Mouse (Mus musculus) cortical plate, adult 2 months (tissue): ENCODE data around the gene Kctd2. TPM values are rescaled to one million over a fixed set of nuclear protein-coding genes. Genes with fewer than 3 reads are reported as not detected.

Experiments used
- H3K27ac ChIP-seq: fragments of 200-500 bp; 2 replicates; pipeline ENCODE4 v1.5.1; 2012; ENCODE audit warnings: low read length, control low read depth, inconsistent platforms; ENCODE audit not compliant: insufficient read depth
- H3K4me1 ChIP-seq: fragments of 200-500 bp; 2 replicates; pipeline ENCODE4 v1.6.1; 2011; ENCODE audit warnings: low read length; ENCODE audit not compliant: control insufficient read depth, insufficient read depth
- H3K4me3 ChIP-seq: fragments of 200-500 bp; 2 replicates; pipeline ENCODE4 v1.5.1; 2011; ENCODE audit warnings: mild to moderate bottlenecking, low read length, control low read depth; ENCODE audit not compliant: insufficient read depth
- CTCF ChIP-seq: fragments of 200-500 bp; IDR thresholded peaks from 2 replicates; pipeline ENCODE4 v1.5.1; 2011; ENCODE audit warnings: mild to moderate bottlenecking, control low read depth, low read length; ENCODE audit not compliant: insufficient read depth; ENCODE audit errors: extremely low read depth
- POLR2A ChIP-seq: fragments of 200-500 bp; IDR thresholded peaks from 2 replicates; pipeline ENCODE4 v1.6.1; 2011; ENCODE audit warnings: mild to moderate bottlenecking, low read length, control low read depth; ENCODE audit not compliant: insufficient read depth; ENCODE audit errors: extremely low read depth
- polyA plus RNA-seq: library from polyadenylated mRNA; depleted of rRNA; stranded (reverse); fragments of >200 nt; gene quantifications from 2 replicates; pipeline ENCODE4 v1.2.3, GENCODE M21; 2012

Kctd2 gene
- polyA plus RNA-seq, 1 experiment = 75.0 TPM

GRCm38 (mm10) chr11:115432814-115433213 is 12.9 kb downstream of the Kctd2 start:
- no peak overlapping the region for H3K4me3 ChIP-seq
- H3K27ac ChIP-seq = no peak overlapping the region
- peaks cover 2% of the 10 kb centered on the region; the same call in 1 of the 2 replicates for H3K4me1 ChIP-seq
- no peak for TF ChIP-seq CTCF
- TF ChIP-seq POLR2A = no peak

GRCm38 (mm10) chr11:115433342-115433741 is 13.4 kb downstream of the Kctd2 start:
- no peak overlapping the region for H3K27ac ChIP-seq
- TF ChIP-seq CTCF (no peak), POLR2A (no peak)
- H3K4me1 ChIP-seq = peaks cover 2% of the 10 kb centered on the region; the same call in 1 of the 2 replicates
- no peak overlapping the region for H3K4me3 ChIP-seq

- H3K4me1 ChIP-seq = peaks cover 2% of the 10 kb centered on the region; the same call in 1 of the 2 replicates
- H3K27ac ChIP-seq = no peak overlapping the region
- H3K4me3 ChIP-seq = peak overlapping the region; percentile 0; the same call in 1 of the 2 replicates
- TF ChIP-seq POLR2A = no peak
- no peak for TF ChIP-seq CTCF
Observed at GRCm38 (mm10) chr11:115435596-115436337, 15.8 kb downstream of the Kctd2 start.

DNA sequence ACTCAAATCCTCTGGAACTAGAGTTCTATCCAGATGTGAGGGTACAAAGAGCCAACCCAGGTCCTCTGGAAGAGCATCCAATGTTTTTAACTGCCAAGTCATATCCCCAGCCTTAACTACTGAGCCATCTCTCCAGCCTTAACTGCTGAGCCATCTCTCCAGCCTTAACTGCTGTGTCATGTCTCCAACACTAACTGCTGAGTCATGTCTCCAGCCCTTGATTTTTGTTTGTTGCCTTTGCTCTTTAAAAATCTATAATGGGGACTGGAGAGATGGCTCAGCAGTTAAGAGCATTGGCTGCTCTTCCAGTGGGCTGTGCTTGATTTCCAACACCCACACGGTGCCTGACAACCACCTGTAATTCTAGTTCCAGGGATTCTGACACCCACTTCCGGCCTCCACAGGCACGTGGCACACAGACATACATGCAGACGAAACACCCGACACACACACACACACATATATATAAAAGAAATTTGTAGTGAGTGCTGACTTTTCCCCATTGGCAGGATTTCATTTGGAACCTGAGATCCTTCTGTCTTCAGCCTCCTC is 17.7 kb downstream of the Kctd2 start:
- TF ChIP-seq POLR2A = no peak
- no peak for TF ChIP-seq CTCF
- Histone ChIP-seq H3K4me3 (no peak overlapping the region), H3K27ac (no peak overlapping the region), H3K4me1 (peaks cover 2% of the 10 kb centered on the region; the same call in 1 of the 2 replicates)

DNA sequence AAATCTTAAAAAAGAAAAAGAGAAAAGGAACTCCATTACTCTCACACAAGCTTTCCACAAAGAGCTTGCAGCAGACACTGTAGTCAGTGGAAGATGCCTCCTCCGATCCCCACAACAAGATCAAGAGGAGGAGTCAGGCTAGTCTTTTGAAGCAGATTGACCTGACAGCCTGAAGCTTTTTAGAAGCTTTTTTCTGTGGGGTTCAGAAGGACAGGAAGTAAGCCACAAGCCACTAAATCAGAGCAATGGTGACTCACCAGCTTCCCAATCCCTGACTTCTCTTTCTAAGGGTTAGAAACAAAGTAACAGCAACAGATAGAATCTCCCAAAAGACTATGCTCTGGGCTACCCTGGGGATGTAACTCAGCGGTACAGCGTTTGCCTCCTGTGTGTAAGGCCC is 19.4 kb downstream of the Kctd2 start:
- Histone ChIP-seq H3K27ac (no peak overlapping the region), H3K4me3 (no peak overlapping the region), H3K4me1 (no peaks in the 10 kb centered on the region; the same call in 1 of the 2 replicates)
- TF ChIP-seq CTCF (no peak), POLR2A (no peak)

DNA sequence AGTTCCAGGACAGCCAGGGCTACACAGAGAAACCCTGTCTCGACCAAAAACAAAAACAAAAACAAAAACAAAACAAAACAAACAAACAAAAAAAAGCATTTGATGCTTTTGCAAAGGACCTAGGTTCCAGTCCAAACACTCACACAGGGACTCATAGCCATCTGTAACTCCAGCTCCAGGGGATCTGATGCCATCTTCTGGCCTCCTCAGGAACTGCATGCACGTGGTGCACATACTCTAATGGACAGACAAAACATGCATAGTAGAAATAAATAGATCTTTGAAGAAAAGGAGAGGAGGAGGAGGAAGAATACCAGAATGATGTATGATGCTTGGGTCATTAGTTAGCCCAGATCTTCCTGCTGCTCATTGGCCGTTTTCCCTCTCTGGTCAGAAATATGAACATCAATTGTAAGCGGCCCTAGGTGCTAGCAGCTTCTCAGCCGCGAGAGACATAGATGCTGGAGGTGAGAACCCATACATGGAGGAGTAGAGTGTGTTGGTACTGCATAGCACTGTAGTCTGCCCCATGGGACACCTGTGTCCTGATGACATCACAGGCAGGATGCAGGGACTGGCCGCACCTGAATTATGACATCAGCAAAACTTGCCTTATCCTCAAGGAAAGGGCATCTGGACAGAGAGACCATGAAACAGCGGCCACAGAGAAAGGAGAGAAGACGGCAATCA is 20.1 kb downstream of the Kctd2 start, which contains the start of gene Trim80:
TSS of gene Trim80 (plus strand) at position 640 of the 690 bp plus-strand sequence.
- H3K27ac ChIP-seq = no peak within 1 kb of the TSS
- no peaks in the 10 kb centered on the region; the same call in 1 of the 2 replicates for H3K4me1 ChIP-seq
- H3K4me3 ChIP-seq = no peak within 1 kb of the TSS
- TF ChIP-seq POLR2A = no peak
- no peak for TF ChIP-seq CTCF

DNA sequence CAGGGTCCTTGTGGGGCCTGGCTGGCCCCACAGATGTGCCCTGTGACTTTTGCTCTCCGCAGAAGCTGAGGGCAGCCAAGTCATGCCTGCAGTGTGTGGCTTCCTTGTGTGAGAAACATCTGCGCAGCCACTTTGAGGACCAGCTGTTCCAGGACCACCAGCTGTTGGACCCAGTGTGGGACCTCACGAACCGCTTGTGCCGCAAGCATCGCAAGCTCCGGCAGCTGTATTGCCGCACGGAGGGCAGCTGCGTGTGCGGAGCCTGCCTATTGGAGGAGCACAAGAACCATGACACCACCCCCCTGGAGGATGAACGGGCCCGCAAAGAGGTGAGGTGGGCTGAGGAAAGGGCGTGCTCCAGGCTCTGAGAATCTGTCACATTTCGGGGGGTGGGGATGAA is 21.5 kb downstream of the Kctd2 start:
- Histone ChIP-seq H3K4me1 (no peaks in the 10 kb centered on the region; the same call in 1 of the 2 replicates), H3K27ac (no peak overlapping the region), H3K4me3 (no peak overlapping the region)
- TF ChIP-seq POLR2A = no peak
- TF ChIP-seq CTCF = no peak

- Histone ChIP-seq H3K4me3 (no peak overlapping the region), H3K27ac (no peak overlapping the region)
Observed at GRCm38 (mm10) chr11:115446906-115447305, 27.0 kb downstream of the Kctd2 start.

DNA sequence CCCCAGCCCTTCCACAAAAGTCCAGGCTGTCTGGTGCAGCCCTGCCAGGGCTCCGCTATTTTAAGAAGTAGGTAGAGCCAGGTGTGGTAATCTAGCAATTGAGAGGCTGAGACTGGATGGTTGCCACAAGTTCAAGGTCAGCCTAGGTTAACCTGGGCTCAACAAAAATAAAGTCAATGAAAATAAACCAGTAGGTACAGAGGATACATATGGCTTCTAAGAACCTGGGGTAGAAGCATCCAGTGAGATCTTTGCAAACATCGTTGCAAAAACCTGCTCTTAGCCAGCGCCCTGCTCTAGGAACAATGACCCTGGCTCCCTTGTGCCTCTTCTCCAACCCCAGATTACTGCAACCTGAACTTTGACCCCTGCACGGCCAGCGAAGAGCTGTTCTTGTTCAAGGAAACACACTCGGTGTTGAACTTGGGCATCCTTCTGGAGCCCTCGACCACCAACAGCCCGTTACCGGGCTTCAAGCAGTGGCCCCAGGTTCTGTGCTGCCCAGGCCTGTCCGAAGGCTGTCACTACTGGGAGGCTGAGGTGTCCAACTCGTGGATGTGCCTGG is 27.5 kb downstream of the Kctd2 start:
- no peaks in the 10 kb centered on the region for H3K4me1 ChIP-seq
- no peak for TF ChIP-seq POLR2A
- TF ChIP-seq CTCF = no peak
- no peak overlapping the region for H3K4me3 ChIP-seq
- no peak overlapping the region for H3K27ac ChIP-seq

More at GRCm38 (mm10) chr11:115446906-115447305, 27.0 kb downstream of the Kctd2 start:
- no peak for TF ChIP-seq CTCF
- no peak for TF ChIP-seq POLR2A
- no peaks in the 10 kb centered on the region for H3K4me1 ChIP-seq
